Mouse (Mus musculus) lung, adult 2 months (tissue): ENCODE data around the gene Btbd9. TPM values are rescaled to one million over a fixed set of nuclear protein-coding genes. Genes with fewer than 3 reads are reported as not detected.
"Not testable (repeated sequence)": the region's sequence is repeated elsewhere in the genome, so short reads cannot be mapped to it uniquely, and the experiment has no call there.

Experiments
- DNase-seq: peaks from one replicate; pipeline ENCODE4 v3.0.0; 2022
- H3K4me1 ChIP-seq: fragments of 200-500 bp; 2 replicates; pipeline ENCODE4 v1.6.1; 2011; ENCODE audit warnings: low read length; ENCODE audit not compliant: control insufficient read depth, insufficient read depth
- H3K4me3 ChIP-seq: fragments of 200-500 bp; replicated peaks from 2 replicates; pipeline ENCODE3; 2011; ENCODE audit warnings: low read depth, mild to moderate bottlenecking, control low read depth, low read length; ENCODE audit errors: extremely low read depth
- CTCF ChIP-seq: fragments of 200-500 bp; IDR thresholded peaks from 2 replicates; pipeline ENCODE4 v1.5.1; 2011; ENCODE audit warnings: mild to moderate bottlenecking, low read length, control low read depth; ENCODE audit not compliant: insufficient read depth
- POLR2A ChIP-seq: fragments of 200-500 bp; IDR thresholded peaks from 2 replicates; pipeline ENCODE4 v1.6.1; 2011; ENCODE audit warnings: low read depth, mild to moderate bottlenecking, control low read depth, low read length, borderline replicate concordance; ENCODE audit errors: extremely low read depth
- WGBS: fragments of 180-500 bp; shearing (Covaris S2); methylation state at CpG from one replicate; pipeline ENCODE4 v1.1.7; 2018; 5-methylcytosine and 5-hydroxymethylcytosine counted together
- polyA plus RNA-seq: library from polyadenylated mRNA; depleted of rRNA; stranded (reverse); fragments of >200 nt; gene quantifications from 2 replicates; pipeline ENCODE4 v1.2.3, GENCODE M21; 2012

Btbd9 gene
- polyA plus RNA-seq, 1 experiment, result 24.2 TPM

DNA sequence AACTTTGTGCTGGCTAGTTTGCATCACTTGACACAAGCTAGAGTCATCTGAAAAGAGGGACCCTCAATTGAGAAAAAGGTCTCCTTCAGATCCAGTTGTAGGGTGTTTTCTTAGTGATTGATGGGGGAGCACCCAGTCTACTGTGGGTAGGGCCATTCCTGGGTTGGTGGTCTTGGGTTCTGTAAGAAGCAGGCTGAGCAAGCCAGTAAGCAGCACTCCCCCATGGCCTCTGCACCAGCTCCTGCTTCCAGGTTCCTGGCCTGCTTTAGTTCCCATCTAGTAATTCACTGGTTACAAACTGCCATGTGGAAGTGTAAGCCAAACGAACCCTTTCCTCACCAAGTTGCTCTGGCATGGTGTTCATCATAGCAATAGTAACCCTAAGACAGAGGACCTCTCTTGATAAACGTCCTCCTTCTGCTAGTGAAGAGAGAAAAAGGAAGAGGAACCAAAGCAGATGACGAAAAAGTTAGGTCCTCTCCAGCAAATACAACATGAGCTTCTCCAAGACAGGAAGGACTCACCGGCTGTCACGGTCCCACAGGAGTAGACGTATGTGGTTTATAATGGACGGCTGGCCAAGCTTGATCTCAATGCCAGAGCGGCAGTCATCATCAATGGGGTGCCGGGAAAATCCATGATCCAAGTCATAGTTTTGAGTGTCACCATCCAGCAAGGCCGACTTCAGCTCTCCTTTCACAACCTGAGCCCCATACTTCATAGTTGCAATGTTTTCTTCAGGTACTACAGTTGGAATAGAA is 59.5 kb downstream of the Btbd9 start:
- no peak for TF ChIP-seq POLR2A
- DNase-seq, result no peak
- Histone ChIP-seq H3K4me3 (no peak overlapping the region), H3K4me1 (no peaks in the 10 kb centered on the region)
- 86% methylated on average over 10 of the region's 10 CpGs for WGBS

DNA sequence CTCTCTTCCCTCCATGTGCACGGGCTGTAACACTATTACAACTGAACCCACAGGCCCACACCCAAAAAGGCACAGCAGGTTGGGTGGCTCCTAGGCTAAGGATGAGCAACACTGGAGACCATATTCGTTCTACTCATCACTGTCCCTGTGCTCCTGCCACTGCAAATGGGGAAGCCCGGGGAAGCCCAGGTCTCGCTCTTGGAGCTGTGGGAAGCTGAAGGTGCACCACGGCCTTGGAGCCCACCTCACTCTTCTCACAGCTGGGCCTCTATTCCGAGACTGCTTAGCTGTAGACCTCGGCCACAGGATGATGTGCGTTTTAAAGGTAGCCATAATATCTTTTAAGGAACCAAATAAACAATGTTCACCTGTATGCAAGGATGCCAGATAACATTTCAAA is 60.9 kb downstream of the Btbd9 start:
- 95% methylated on average over 8 of the region's 8 CpGs for WGBS
- DNase-seq, result no peak
- TF ChIP-seq CTCF (no peak), POLR2A (no peak)
- Histone ChIP-seq H3K4me3 (no peak overlapping the region), H3K4me1 (no peaks in the 10 kb centered on the region)

DNA sequence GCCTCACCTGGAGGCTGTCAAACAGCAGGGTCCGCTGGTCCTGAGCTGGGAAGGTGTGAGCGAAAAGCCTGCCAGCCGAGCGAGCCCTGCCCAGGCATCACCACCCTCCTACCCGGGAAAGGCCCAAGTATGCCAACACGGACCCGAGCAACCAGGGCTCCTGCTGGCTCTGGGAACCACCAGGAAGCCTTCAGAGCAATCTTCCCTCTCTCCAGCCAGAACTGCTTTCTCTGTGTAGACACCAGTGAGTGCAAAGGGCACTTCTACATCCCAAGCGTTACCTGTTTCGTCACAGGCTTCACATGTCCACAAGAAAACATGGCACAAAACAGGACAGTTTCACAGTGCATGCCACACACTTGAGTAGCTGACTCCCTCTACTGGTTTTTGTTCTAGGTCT is 63.3 kb downstream of the Btbd9 start:
- no peak for DNase-seq
- Histone ChIP-seq H3K4me1 (no peaks in the 10 kb centered on the region), H3K4me3 (no peak overlapping the region)
- 84% methylated on average over 9 of the region's 9 CpGs for WGBS
- TF ChIP-seq CTCF, result no peak
- no peak for TF ChIP-seq POLR2A

DNA sequence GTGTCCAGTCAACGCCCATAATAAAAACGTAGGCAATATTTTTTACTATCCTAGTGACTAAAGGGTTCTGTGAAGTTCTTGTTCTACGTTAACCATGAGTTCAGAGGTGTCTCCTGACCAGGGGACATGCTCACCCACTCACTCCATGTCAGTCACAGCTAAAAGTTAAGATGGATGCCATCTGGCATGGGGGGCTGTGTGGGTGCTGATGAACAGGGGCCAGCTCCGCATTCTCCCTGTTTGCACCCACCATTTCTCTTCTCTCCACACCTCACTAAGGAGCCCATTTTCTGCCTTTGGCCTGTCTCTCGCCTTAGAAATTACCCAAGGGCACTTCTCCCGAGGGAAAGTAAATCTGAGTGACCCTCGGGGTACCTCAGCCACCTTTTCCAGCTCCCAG is 63.8 kb downstream of the Btbd9 start:
- 86% methylated on average over 7 of the region's 7 CpGs for WGBS

DNA sequence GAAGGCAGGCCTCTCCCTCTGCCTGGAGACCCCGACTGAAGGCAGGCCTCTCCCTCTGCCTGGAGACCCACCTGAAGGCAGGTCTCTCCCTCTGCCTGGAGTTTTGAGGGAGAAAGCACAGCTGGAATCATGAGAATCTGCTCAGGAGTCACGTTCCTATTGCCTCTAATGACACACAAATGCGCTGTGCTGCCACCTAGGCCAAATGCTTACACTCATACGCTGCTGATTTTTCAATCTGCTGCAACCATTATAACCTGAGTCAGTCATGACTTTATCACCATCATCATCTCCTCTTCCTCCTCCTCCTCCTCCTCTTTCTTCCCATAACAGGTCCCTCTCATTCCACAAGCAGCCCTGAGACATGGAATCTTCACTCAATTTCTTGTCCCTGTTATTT is 64.3 kb downstream of the Btbd9 start:
- no peak overlapping the region for H3K4me3 ChIP-seq
- DNase-seq, result no peak
- H3K4me1 ChIP-seq, result no peaks in the 10 kb centered on the region
- TF ChIP-seq CTCF (no peak), POLR2A (no peak)
- 83% methylated on average over 4 of the region's 4 CpGs for WGBS

More for the DNA sequence above, 63.8 kb downstream of the Btbd9 start:
- H3K4me1 ChIP-seq, result no peaks in the 10 kb centered on the region
- DNase-seq, result no peak
- TF ChIP-seq CTCF (no peak), POLR2A (no peak)
- H3K4me3 ChIP-seq, result no peak overlapping the region

DNA sequence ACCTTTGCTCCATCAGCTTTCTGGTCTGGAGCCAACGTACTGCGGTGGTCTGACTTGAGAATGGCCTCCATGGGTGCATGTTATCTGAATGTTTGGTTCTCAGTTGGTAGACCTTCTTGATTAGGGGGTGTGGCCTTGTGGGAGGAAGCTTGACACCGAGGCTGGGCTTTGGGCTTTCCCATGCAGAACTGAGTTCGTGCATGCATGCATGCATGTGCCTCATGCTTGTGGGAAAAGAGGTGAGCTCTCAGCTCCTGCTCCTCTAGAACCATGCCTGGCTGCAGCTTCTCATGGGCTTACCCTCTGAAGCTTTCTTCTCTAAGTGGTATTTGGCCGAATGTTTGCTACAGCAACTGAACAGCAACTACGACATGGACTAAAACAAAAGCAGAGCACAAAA is 64.9 kb downstream of the Btbd9 start:
- TF ChIP-seq CTCF, result no peak
- DNase-seq, result no peak
- 77% methylated on average over 6 of the region's 6 CpGs for WGBS
- H3K4me3 ChIP-seq, result no peak overlapping the region
- H3K4me1 ChIP-seq, result no peaks in the 10 kb centered on the region

DNA sequence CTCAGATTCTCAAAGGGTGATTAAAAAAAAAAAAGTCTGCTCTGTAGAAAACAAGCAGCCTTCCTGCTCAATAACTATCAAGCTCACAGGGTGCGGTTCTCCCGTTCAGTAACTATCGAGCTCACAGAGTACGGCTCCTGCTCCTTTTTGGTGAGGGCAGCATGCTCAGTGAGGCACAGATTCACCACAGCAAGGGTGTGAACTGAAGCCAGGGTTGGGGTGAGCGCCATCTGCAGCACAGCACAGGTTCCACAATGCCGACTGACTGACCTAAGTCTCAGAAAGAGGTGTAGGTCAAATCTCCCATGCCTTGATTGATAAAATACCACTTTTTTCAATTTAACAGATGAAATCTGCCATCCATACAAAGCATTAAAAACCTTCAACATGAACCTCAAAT is 66.1 kb downstream of the Btbd9 start:
- no peak for DNase-seq
- Histone ChIP-seq H3K4me1 (no peaks in the 10 kb centered on the region), H3K4me3 (no peak overlapping the region)
- WGBS, result 81% methylated on average over 6 of the region's 6 CpGs
- TF ChIP-seq CTCF (no peak), POLR2A (no peak)

DNA sequence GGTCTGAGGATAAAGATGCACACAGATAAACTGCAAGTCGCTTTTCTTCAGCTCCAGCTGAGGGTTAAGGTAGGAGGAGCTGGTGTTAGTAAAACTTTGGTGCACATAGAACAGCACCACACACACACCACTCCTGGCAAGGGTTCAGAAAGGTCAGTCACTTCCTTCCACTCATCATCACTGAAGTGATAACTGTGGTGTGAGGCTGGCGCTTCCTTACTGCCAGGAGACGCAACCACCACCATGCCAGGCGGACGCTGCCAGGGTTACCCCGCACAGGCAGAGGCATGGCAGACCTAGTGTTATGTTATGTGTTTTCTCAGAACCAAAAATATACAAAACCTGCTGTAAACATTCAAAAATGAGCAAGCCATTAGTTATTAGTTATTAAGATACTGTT is 66.6 kb downstream of the Btbd9 start:
- Histone ChIP-seq H3K4me3 (no peak overlapping the region), H3K4me1 (no peaks in the 10 kb centered on the region)
- WGBS, result 70% methylated on average over 6 of the region's 6 CpGs
- TF ChIP-seq POLR2A (no peak), CTCF (no peak)
- no peak for DNase-seq

DNA sequence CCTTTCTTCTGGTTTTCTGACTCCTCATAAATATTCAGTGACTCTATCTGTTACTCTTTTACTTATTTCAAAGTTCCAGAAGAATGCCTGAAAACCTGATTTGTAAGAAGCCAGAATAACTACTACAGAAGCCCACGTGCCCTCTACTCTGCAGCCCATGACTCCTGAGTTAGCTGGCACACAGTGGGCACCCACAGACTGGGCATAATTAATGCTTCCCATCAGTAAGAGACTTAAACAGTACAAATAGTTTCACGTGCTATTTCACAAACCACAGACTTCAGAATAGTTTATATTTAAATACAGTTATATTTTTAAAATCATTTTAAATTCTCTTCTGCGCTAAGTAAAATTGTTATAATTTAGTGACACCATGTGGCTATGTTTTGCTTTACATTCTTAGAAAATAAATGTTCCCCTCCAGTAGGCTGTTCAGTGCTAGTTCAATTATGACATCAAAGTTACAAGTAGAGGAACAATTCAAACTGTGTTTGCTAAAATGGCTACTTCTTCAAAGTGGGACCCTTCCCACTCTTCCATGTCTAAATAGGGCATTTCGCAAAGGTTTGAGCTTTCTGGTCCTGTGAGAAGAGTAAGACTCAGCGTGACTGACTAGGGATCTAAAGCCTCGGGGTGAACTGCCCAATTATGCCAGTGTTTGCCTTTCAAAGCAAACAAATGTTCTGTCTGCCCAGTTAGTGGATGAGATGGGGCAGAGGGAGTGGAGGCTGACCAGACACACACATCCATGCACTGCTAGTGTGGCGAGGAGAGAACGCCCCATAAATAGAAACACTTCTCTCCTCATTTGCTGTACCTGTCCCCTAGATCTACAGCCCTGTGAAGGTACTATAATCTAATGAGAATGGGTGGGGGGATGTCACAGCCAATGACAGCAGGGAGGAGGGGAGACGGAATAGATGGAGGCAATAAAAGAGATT is 68.4 kb downstream of the Btbd9 start:
- Histone ChIP-seq H3K4me1 (no peaks in the 10 kb centered on the region), H3K4me3 (no peak overlapping the region)
- TF ChIP-seq CTCF (no peak), POLR2A (no peak)
- 83% methylated on average over 9 of the region's 9 CpGs for WGBS
- no peak for DNase-seq

DNA sequence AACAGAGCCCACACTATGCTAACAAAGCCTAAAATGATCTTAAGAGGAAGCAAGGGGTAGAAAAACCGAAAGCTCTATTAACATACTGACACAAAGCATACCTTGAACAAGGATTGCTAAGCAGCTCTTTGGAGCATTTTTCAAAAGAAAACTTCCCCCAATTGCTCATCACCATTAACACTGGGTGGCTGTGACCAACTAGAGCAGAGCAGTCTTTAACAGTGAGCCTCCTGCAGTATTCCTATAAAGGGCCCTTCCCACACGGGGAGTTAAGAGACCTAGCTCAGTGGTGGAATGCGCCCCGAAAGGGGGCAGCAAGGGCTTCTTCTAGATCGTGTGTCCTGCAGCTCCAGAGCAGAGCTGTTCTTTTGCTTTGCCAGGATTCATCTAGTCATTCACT is 69.4 kb downstream of the Btbd9 start:
- H3K4me3 ChIP-seq, result no peak overlapping the region
- no peak for DNase-seq
- WGBS, result 66% methylated on average over 5 of the region's 5 CpGs
- no peaks in the 10 kb centered on the region for H3K4me1 ChIP-seq
- TF ChIP-seq CTCF, result no peak
- no peak for TF ChIP-seq POLR2A

DNA sequence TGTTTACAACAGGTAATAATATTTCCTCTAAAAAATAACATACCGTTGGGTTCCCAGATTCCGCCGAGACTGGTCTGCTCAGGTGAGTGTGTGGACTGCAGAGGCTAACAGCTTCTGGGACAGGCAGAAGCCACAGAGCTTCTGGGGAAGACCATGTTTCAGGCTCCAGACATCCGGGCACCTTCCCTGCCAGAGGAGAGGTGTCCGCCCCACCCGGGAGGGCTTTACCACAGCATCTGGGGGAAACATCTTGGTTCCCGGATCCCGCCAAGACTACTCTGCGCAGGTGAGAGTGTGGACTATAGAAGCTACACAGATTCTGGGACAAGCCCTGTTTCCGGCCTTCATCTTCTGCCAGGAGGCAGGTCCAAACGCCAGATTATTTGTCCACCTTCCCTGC is 76.7 kb downstream of the Btbd9 start:
- 98% methylated on average over 11 of the region's 11 CpGs for WGBS
- not testable (repeated sequence) for DNase-seq, H3K4me3 ChIP-seq, H3K4me1 ChIP-seq
